Mouse (Mus musculus) erythroblast, embryonic 14.5 days (primary cell): ENCODE data around the gene Slitrk6.

Experiments
- GATA1 ChIP-seq: IDR thresholded peaks from 2 replicates; pipeline ENCODE4 v1.6.1; 2012; ENCODE audit warnings: low read length, inconsistent platforms, mixed read lengths
- TAL1 ChIP-seq: IDR thresholded peaks from 3 replicates; pipeline ENCODE4 v1.6.1; 2012; ENCODE audit warnings: low read length, inconsistent platforms, mixed read lengths

- no peak for TF ChIP-seq GATA1
- no peak for TF ChIP-seq TAL1
Observed at GRCm38 (mm10) chr14:110770694-110771093, 15.7 kb upstream of the Slitrk6 start.
